Mouse (Mus musculus) bone marrow, adult 2 months (tissue): ENCODE measurements around the gene Tmprss9.

ENCODE experiments used
- CTCF ChIP-seq: fragments of 200-500 bp; IDR thresholded peaks from 2 replicates; pipeline ENCODE4 v1.5.1; 2011; ENCODE audit warnings: low read length, control low read depth; ENCODE audit not compliant: control insufficient read depth, insufficient read depth
- POLR2A ChIP-seq: fragments of 200-500 bp; IDR thresholded peaks from 2 replicates; pipeline ENCODE4 v1.6.1; 2011; ENCODE audit warnings: low read depth, mild to moderate bottlenecking, control low read depth, low read length, borderline replicate concordance; ENCODE audit not compliant: control insufficient read depth

DNA sequence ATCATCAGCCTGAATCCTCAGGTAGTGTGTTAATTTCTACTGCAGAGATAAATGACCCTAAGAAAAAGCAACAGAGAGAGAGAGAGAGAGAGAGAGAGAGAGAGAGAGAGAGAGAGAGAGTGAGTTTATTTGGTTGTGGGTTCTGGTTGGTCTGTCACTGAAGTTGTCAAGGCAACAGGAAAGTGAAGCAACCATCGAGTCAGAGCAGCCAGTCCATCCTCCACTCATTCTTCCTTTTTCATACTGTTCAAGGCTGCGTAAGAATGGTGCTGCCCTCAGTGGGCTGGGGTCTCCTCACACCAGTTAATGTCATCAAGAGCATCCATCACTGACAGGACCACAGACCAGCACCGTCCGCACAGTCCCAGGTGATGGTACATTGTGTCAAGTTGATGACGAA lies 72.6 kb downstream of the Tmprss9 start:
- TF ChIP-seq POLR2A (no peak), CTCF (no peak)
